Mouse (Mus musculus) liver, embryonic 14.5 days (tissue): Measurements from ENCODE around the gene Prdx5.

Experiments used
- CTCF ChIP-seq: IDR thresholded peaks from 2 replicates; pipeline ENCODE4 v1.5.1; 2016; ENCODE audit warnings: antibody characterized with exemption, low read depth, control low read depth
- EP300 ChIP-seq: IDR thresholded peaks from 2 replicates; pipeline ENCODE4 v1.6.1; 2016; ENCODE audit warnings: antibody characterized with exemption, low read depth

GRCm38 (mm10) chr19:6877965-6878364, 31.9 kb downstream of the Prdx5 start:
- no peak for TF ChIP-seq CTCF
- no peak for TF ChIP-seq EP300
